Mouse (Mus musculus): ENCODE measurements around the gene Zdhhc6. TPM values are rescaled to one million over a fixed set of nuclear protein-coding genes. Genes with fewer than 3 reads are reported as not detected.

Zdhhc6 gene
- total RNA-seq, 4 experiments from 2014 or later = 19.7 to 20.5 (median 20.2) TPM

DNA sequence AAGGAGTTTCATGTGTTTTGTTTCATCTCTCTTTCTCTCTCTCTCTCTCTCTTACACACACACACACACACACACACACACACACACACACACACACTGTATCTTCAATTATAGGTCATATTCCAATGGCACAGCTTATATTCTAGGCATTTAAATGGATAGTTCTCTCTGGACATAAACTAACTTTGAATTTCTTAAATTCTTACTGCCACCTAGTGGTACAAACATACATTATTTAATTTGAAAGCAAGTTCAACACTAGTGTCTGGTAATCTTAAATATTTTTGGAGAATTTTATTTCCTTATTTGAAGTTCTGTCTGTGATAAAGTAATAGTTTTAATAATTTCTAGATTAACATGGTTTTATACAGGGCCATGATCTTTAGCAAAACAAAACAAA is 10.8 kb downstream of the Zdhhc6 start:
- DNase-seq (ENCODE audit: low spot score) = peak; percentile 7

GRCm38 (mm10) chr19:55300525-55300924 is 15.3 kb downstream of the Zdhhc6 start:
- no peak for DNase-seq (ENCODE audit: low spot score)

DNA sequence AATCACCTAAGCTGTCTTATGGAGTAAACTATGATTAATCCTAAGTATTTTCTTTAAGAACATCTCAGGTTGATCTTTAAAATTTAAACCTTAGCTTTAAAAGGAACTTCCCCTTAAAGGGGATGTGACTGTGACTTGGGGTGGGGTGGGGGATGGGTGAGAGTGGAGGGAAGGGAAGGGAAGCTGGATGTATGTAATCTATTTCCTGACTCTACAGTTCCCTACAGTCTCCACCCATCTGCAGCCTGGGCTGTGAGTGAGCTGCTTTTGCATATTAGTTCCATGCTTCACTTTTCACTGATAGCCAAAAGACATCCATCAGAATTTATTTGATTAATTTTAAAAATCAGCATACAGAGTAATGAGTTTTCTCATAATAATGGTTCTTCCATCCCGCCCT is 16.5 kb downstream of the Zdhhc6 start:
- DNase-seq (ENCODE audit: low spot score) = no peak

GRCm38 (mm10) chr19:55297961-55298360 is 17.9 kb downstream of the Zdhhc6 start:
- DNase-seq (ENCODE audit: low spot score) = no peak

- no peak for DNase-seq (ENCODE audit: low spot score)
These were observed 18.3 kb downstream of the Zdhhc6 start for GRCm38 (mm10) chr19:55297489-55297888.

- DNase-seq (ENCODE audit: low spot score) = no peak
These were observed 19.5 kb downstream of the Zdhhc6 start for GRCm38 (mm10) chr19:55296301-55296700.

DNA sequence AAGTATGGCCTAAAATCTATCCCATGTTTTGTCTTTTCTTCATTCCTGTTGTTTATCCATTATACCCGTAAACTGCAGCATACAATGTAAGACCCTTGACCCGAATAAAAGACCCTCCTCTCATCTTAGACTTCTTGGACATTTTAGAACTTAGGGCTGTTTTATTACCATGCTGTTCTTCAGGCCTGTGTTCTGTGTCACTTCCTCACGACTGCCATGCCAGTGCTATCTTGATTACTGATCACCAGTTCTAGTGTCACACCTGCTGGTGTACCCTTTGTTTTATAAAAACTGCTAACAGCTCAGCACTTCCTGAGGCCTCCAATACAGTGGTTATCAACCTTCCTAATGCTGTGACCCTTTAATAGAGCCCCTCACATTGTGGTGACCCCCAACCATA is 20.3 kb downstream of the Zdhhc6 start:
- no peak for DNase-seq (ENCODE audit: low spot score)

DNA sequence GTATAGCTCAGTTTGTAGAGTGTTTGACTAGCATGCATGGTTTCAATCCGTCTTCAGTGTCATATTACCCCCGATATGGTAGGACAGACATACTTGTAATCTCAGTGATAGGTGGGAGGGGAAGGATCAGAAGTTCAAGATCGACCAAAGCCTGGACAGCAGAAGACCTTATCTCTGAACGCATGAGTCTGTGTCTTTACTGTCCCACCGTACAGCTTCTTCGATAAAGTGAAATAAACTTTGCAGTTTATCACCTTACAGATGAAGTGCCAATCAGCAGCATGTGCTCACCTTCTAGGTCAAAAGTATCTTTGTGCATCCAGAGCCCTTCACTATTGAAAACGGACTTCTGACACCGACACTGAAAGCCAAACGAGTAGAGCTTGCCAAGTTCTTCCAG is 20.8 kb downstream of the Zdhhc6 start:
- no peak for DNase-seq (ENCODE audit: low spot score)

- no peak for DNase-seq (ENCODE audit: low spot score)
These were observed 22.7 kb downstream of the Zdhhc6 start for GRCm38 (mm10) chr19:55293175-55293574.

- DNase-seq (ENCODE audit: low spot score) = no peak
These were observed 23.5 kb downstream of the Zdhhc6 start for GRCm38 (mm10) chr19:55292210-55292850.

DNA sequence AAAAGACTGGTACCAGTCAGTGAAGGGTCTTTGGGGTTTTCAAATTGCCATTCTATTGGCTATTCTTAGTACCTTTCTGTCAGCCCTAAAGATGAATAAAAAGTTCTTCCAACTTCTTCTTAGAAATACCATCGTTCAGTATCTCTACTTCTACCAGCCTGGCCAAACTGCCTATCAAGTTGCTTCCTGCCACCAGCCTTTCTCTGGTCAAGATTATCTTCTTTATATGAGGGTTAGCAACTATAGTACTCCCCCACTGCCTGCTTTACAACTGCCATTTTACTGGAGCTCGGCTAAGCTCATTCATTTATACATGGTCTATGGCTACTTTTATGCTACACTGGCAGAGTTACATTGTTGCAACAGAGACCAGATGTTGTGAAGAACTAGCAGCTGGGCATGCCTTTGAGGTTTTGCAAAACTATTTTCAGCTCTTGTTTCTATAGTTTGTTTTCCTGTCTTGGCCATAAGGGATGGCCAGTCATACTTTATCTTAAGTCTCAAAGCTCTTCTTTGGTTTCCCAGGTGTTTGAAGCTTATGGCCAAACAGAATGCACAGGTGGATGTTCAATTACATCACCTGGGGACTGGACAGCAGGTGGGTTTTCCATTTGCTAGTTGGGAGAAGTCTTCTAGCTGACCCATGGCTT is 25.1 kb downstream of the Zdhhc6 start:
- DNase-seq (ENCODE audit: low spot score) = no peak

DNA sequence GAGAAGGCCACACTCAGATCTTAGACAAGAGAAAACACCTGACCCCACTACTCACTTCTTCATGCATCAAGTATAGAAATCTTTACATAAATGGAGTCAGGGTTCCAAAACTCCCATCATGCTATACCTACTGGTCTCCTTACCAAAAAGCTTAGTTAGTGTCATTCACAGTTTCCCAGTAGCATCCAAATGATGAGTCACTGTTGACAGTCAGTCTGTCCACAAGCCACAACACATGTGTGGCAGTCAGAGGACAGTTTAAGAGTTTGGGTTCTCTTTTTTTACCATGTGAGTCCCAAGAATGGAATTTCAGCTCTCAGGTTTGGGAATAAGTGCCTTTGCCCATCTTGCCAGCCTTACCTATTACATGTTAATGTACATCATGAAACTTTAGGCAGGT is 26.9 kb downstream of the Zdhhc6 start:
- DNase-seq (ENCODE audit: low spot score) = no peak

DNA sequence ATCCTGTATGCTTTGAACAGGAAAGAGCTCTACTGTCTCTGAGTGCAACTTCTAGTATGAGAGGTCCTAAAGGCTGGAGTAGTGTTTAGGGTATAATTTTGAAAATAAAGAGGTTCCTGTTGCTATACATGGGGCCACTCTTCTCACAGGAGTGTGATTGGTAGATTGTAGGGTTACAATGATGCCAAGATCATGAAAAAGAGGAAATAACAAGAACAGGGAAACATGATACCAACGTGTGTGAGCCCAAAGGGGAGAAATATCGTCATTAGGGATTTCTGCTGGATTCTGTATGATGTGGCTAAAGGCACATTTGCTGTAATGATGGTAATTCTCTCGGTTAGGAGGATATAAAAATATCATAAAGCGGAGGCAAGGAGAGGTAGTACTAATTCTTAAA is 29.8 kb downstream of the Zdhhc6 start:
- no peak for DNase-seq (ENCODE audit: low spot score)

DNA sequence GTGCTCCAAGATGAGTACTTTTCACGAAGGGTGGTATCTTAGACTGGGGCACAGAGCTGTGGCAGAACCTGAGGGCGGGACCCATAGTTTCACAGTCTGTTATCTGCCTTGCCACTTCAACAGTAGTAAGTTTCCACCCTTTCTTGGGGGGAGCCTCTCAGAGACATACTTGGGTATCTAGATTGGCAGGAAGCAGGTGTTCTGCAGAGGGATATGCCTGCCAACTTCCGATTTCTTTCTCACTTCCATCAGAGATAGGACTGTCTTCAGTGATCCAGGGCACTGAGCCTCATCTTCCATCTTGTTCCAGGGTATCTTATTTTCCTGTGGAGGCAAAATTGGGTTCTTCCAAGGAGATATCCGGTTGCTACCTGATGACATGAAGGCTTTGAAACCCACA is 31.7 kb downstream of the Zdhhc6 start:
- DNase-seq (ENCODE audit: low spot score) = no peak

DNA sequence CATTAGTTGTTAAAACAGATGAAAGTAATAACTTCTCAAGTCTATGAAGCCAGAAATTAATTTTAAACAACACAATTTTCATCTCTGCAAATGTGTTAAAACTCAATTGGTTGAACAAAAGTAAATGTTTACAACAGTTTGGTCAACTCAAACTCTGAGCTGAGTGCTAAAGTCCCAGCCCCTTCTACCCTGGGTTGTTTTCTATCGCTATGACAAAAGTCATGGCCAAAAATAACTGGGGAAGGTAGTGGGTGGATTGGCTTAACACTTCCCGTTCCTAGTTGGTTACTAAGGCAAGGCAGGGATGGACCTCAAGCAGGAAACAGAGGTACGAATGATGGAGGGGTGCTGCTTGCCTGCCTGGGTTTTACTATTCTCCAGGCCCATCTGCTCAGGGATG is 39.1 kb downstream of the Zdhhc6 start:
- no peak for DNase-seq (ENCODE audit: low spot score)

- DNase-seq (ENCODE audit: low spot score) = no peak
These were observed 39.7 kb downstream of the Zdhhc6 start for GRCm38 (mm10) chr19:55276100-55276499.

GRCm38 (mm10) chr19:55273340-55273739 is 42.5 kb downstream of the Zdhhc6 start:
- no peak for DNase-seq (ENCODE audit: low spot score)

DNA sequence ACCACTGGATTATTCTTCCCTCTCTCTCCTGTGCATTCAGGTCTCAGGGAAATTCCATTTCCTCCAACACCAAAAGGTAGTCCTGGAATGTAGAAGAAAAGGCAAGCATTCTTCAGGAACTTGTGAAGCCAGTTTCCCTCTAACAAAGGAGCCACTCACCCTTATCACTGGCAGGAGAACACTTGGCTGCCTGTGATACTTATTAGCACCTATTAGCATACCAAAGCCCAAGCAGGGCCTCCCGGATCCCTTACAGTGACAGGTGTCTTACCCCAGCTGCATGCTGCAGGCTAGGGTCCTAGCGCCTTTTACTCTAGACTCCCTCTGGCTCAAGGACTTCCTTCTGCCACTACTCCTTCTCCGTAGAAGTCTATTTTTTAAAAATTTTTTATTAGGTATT is 44.4 kb downstream of the Zdhhc6 start:
- no peak for DNase-seq (ENCODE audit: low spot score)

- no peak for DNase-seq (ENCODE audit: low spot score)
These were observed 46.8 kb downstream of the Zdhhc6 start for GRCm38 (mm10) chr19:55269051-55269450.

DNA sequence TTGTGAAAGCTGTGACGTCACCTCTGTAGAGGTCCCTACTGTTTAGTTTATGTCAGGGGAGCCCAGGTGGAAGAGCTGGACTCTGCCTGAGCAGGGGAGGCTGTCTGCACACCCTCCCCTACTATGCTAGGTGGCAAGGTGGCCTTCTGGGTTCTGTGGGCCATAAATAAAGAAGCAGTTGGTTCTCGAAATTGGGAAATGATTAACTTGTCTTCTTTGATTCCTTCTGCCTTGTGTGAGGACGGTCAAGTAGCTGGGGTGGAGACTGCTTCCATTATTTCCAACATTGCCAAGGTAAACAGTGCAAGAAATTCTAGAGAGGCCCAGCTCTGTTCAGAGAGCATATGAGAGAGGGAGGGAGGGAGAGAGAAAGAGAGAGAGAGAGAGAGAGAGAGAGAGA is 47.7 kb downstream of the Zdhhc6 start:
- no peak for DNase-seq (ENCODE audit: low spot score)

DNA sequence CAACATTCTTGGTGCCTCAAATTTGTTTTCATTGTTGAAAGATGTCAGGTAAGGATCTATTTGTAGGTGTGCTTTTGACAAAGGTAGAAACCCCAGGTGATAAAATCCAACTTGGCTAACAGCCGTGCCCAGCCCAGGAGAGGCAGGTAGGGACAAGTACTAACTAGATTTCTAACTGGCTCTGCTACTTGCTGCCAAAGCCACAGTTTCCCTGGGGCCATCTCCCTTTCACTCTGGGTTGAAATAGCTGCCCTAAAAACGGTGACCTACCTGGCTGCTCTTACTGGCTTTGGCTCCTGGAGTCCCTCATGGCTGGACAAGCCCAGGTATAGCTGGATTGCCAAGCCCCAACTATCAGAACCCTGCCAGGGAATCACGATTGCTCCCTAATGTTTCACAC is 49.0 kb downstream of the Zdhhc6 start:
- no peak for DNase-seq (ENCODE audit: low spot score)

DNA sequence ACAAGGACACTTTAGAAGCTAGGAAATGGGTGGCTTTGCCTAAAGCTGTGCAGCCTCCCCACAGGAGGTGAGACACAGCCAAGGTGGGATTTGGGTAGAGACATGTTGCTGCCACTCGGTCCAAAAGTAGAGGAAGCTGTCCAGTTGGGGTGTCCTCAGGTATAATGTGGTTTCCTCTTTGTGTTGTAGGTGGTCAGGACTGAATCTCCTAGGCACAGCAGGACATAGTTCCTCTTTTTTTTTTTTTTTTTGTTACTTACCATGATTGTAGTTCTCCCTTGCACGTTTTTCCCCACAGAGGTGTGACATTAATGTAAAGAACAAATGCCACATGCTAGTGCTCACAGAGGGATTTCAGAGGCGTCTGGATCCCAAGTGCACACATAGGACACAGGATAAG is 50.6 kb downstream of the Zdhhc6 start:
- no peak for DNase-seq (ENCODE audit: low spot score)

DNA sequence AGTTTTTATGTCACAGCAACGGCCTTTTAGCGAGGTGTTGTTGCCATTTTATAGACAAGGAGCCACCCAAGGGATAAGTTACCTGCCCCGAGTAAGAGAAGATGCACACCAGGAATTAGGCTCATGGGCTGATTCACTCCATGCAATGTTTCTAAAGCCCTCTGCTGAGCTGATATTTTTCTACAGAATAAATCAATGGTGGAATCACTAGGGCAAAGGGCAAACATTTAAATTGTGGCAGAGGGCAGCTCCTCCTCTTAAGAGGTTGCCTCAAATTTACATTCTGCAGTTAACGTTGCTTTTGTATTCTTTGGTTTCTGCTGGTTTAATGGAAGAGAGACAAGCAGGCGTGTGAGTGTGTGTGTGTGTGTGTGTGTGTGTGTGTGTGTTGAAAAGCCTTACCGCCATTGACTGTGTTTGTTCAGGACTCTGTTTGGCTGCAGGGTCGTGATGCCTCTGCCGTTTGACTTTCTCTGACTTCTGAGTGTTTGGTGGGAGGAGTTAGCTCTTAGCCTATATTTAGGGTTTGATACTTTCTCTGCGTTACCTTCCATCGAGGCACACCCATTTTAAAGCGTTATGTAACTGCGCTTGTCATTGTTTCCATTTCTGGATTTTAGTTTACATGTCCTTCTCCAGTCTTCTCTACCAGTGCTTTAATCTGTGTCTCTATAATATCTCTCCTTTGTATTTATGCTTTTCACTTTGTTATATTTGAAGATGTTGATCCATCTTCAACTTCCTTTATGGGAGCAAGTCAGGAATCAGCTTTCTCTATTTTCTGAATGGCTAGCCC is 55.2 kb downstream of the Zdhhc6 start:
- DNase-seq (ENCODE audit: low spot score) = no peak

All from heart, adult 8-10 months (tissue).